Mouse (Mus musculus) splenic B cell, adult 2 months (primary cell): ENCODE data around the gene Tm9sf1.

Source experiments
- DNase-seq: peaks from one replicate; pipeline ENCODE4 v3.0.0-alpha.2; 2011; ENCODE audit warnings: low read depth, low spot score
- H3K27me3 ChIP-seq: 2 replicates; pipeline ENCODE4 v1.6.1; 2012; ENCODE audit warnings: mild to moderate bottlenecking, low read length, moderate library complexity, mixed read lengths; ENCODE audit not compliant: control insufficient read depth, poor library complexity, insufficient read depth, severe bottlenecking
- H3K36me3 ChIP-seq: 2 replicates; pipeline ENCODE4 v1.6.1; 2012; ENCODE audit warnings: mild to moderate bottlenecking, low read length, moderate library complexity, mixed read lengths; ENCODE audit not compliant: control insufficient read depth, poor library complexity, insufficient read depth, severe bottlenecking

The Tm9sf1 gene

DNA sequence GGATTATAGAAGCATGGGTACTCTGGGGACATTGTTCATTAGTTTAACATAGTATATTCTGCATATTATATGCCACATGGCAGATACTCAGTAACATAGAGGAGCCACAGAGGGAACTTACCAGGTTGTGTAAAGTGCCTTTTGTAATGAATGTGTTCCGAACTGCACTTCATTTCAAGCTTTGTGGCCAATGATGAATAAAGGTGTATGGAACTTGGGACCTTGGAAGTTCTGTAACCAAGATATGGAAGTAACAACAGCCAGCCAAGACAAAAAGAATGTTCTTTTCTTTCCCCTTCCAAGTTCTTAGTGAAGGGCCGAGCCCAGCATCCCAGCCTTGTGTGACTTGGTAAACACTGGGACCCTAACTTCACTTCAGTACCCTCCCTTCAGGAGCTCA, 6.3 kb upstream of the Tm9sf1 start, which contains the start of gene Tssk4:
Gene Tssk4 (plus strand): TSS at position 301 of the 400 bp plus-strand sequence.
- Histone ChIP-seq H3K27me3 (no peaks in the 10 kb centered on the region), H3K36me3 (no peaks in the 10 kb centered on the region)
- no peak for DNase-seq

DNA sequence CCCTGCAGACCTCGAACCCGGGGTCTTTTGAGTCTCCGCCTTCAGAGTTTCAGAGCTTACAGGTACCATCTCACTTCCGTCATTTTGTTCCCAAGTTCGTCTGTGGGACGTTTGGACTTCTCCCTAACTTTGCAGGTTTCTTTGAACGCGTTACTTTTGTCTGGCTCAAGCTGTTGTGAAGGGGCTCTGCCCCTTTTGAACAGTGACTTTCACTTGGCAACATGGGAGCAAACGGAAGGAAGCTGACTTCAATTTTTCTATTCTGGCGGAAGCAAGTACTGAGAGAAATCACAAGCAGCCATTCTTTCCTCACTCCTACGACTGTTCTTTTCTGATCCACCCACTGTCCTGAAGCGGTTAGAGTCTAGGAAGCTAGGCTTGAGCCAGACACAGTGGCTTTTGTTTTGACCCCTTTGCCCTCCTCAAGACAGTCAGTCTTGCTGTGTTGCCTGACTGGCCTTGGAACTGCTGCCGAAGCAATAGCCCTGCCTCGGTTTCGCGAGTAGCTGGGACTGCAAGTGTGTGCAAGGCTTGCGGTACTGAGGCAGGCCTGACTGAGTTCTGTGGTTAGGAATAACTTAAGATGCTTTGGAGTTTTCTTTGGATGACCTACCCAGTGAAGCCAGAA, 769 bp upstream of the Tm9sf1 start:
- H3K36me3 ChIP-seq, result peaks cover 4% of the 10 kb centered on the region; the same call in 1 of the 2 replicates
- DNase-seq, result peak; percentile 23
- H3K27me3 ChIP-seq, result no peaks in the 10 kb centered on the region

DNA sequence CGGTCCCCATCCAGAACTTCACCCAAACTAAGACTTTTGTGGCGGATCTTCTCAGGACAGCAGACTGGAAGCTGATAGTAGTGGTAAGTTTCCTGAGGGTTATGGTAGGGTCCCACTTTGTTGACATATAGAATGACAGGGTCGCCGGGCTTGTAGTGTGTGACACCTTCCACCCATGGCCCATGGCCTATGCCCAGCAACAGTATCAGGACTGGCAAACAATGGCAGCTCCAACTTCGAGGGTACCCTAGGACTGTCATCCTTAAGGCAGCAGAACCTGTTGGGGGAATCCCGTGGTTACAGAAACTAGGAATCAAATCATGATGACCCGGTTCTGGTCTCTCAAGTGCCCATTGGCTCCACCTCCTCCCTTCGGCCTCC, 937 bp downstream of the Tm9sf1 start:
- Histone ChIP-seq H3K36me3 (peaks cover 8% of the 10 kb centered on the region; the same call in 1 of the 2 replicates), H3K27me3 (no peaks in the 10 kb centered on the region)
- no peak for DNase-seq

DNA sequence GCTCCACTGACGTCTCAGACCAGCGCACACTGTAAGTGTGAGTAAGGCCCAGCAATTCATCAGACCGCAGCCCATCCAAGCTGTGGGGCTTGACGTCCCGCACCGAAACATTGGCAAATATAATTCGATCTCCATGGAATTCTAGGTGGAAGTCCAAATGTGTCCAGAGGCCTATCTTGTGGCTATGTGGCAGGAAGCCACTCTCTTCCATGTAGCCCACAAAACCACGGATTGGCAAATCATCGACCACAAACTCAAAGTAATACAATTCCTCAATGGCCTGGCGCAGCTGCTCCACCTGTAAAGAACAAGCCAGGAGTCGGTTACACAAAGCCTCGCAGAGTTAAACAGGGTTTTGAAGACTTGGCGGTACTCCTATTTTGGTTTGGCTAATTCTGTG, 2.3 kb downstream of the Tm9sf1 start:
- H3K27me3 ChIP-seq, result no peaks in the 10 kb centered on the region
- DNase-seq, result no peak

DNA sequence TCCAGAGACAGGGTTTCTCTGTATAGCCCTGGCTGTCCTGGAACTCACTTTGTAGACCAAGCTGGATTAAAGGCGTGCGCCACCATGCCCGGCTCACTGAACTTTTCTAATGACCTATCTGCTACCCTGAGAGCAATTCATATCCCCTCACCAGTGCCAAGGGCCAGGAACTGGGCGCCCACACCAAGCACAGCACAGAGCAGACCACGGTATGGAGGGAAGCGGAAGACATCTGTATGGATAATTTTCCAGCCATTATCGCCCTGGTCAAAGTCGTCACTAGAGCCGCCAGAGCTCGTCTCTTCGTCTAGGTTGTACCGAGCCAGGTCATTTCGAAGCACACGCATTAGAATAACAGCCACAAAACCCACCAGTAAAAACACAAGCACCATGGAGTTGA, 2.8 kb downstream of the Tm9sf1 start:
- DNase-seq, result no peak
- Histone ChIP-seq H3K36me3 (peaks cover 8% of the 10 kb centered on the region; the same call in 1 of the 2 replicates), H3K27me3 (no peaks in the 10 kb centered on the region)

More for the DNA sequence above, 2.3 kb downstream of the Tm9sf1 start:
- peaks cover 8% of the 10 kb centered on the region; the same call in 1 of the 2 replicates for H3K36me3 ChIP-seq

DNA sequence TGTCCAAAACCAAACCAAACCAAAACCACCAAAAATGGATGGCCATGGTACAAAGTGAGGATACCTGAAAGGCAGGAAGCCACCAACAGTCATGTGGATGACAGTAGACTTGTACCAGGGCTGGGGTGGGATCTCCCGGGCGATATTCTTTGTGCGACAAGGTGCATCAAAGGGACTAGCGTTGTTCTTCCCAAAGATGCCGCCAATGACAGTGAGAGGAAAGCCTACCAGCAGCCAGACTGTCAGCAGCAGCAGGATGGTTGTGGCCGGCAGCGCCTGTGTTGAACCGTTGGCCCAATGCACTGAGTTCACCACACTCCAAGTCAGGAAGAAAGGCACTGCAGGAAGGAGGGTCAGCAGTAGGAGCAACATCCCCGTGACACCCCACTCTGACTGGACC, 5.8 kb downstream of the Tm9sf1 start, which contains the start of gene Gm49378:
Gene Gm49378 (minus strand): TSS at position 101 of the 400 bp plus-strand sequence.
- H3K27me3 ChIP-seq, result no peaks in the 10 kb centered on the region
- peaks cover 8% of the 10 kb centered on the region; the same call in 1 of the 2 replicates for H3K36me3 ChIP-seq
- no peak for DNase-seq

DNA sequence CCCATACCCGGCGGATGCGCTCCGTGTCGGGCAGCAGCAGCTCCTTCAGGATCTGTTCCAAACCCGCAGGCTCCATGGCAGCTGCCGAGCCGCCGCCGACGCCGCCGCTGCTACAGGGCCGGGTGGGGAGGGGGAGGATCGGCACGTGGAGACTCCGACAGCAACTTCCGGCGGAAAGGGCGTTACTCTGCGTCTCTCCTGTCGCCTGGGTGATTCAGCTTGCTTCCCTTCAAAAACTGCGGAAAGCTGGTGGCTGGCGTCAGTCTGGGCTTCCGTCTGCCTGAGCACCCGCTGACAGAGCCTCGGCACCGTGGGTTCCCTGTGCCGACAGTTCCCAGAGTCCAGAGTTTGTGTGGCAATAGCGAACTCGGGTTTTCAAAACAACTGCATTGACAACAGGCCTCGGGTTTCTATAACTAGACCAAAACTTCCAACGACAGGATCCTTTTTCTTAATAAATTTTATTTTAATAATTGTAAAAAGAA, 8.0 kb downstream of the Tm9sf1 start, which contains the start of gene Ipo4:
Gene Ipo4 (minus strand): TSS at position 435 of the 485 bp plus-strand sequence.
- Histone ChIP-seq H3K27me3 (no peaks in the 10 kb centered on the region), H3K36me3 (peaks cover 4% of the 10 kb centered on the region; the same call in 1 of the 2 replicates)
- DNase-seq, result peak; percentile 86

DNA sequence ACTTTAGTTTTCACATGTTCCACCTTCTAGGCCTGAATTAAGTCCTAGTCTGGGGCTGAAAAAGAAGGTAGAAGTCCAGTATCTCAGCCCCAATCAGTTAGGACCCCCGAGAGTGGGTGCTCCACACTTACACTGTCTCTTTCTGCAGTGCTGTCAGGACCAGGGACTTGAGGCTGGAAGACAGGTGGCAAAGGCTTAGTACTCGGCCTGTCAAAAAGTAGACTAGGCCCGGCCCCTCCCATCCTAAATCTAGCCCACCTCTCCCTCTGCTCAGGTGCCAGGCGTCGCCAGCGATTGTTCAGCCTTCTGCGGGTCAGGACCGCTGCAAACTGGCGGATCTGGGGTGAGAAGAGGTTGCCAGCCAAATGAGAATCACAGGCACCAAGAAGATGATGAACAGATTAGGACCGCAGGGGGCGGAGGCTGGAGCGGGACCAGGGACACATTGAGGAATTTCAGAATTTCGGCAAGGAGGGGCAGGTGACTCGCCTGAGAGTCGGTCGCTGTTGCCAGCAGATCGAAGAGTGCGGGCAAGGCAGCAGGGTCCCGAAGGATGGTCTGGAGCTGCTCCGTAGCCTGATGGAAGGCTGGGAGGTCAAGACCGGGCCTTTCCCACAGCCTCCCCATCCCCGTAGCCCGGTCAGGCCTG, 8.6 kb downstream of the Tm9sf1 start:
- no peak for DNase-seq
- H3K36me3 ChIP-seq, result peaks cover 4% of the 10 kb centered on the region; the same call in 1 of the 2 replicates

DNA sequence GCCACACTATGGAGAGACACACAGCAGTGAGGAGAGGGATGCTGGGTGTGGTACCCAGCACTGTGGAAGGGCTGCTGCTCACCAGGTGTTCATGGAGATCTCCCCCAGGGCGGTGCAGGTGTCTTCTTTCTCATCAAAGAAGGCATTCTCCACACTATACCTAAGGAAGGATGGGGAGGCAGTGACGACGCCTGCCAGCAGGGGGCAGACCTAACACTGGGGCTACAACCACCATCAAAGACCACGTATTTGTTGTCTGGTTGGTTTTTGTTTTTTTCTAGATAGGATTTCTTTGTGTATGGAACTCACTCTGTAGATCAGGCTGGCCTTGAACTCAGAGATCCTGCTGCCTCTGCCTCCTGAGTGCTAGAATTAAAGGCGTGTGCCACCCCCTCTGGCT, 14.3 kb downstream of the Tm9sf1 start:
- peak; percentile 82 for DNase-seq
- Histone ChIP-seq H3K36me3 (peaks cover 7% of the 10 kb centered on the region), H3K27me3 (no peaks in the 10 kb centered on the region)

More for the DNA sequence above, 8.6 kb downstream of the Tm9sf1 start:
- H3K27me3 ChIP-seq, result no peaks in the 10 kb centered on the region

DNA sequence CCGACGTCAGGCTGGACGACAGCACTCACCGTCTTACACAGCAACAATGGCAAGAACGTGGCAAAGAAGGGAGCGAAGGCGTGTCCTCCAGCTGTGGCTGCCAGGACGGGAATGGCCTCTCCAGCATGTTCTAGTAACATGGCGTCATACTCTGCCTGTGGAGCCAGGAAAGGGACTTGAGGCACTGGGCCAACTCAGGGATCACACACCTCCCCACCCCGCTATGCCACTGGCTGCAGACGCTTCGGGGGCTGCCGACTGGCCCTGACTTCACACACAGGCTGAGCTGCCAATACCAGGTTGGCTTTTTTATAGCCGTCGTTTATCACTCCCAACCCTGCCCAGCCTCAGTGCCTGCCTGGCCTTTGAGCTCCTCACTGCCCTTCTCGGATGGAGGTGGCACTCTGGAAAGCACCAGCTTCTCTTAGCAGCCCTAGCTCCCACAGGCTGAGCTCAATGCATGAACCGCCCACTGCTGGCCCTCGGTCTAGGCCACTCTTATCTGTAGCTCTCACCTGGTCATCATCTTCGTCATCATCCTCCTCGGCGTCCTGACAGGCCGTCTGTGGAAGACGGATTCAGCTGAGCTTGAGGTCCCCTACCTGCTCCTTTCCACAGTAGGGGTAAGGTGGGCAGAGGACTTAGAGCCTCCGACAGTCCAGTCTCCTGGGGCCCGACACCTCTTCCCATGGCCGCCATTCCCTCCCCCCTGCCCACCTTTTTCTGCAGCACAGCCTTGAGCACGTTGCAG, 15.4 kb downstream of the Tm9sf1 start:
- DNase-seq, result no peak
- no peaks in the 10 kb centered on the region for H3K27me3 ChIP-seq
- H3K36me3 ChIP-seq, result peaks cover 7% of the 10 kb centered on the region

DNA sequence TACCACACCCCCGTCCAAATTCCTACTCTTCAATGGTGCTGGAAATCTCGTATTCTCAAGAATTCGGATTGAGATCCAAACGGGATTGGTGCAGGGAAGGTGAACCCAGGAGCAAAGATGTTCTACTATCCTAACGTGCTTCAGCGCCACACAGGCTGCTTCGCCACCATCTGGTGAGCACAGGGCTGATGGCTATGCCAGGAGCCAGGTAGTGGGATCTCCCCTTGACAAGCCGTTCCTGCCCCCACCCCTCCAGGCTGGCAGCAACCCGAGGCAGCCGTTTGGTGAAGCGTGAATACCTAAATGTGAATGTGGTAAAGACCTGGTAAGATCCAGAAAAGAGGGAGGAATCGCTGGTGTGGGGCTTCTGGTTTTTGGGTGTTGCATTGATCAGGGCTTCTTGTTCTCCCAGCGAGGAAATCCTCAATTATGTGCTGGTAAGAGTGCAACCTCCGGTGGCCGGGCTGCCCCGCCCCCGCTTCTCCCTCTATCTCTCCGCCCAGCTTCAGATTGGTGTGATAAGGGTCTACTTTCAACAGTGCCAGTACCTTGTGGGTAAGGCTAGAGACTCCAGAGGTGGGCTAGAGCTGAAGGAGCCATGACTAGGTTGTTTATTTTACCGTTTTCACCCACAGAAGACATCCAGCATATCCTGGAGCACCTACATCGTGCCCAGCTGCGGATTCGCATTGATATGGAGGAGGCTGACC, 25.0 kb downstream of the Tm9sf1 start:
- Histone ChIP-seq H3K27me3 (no peaks in the 10 kb centered on the region), H3K36me3 (no peaks in the 10 kb centered on the region)
- no peak for DNase-seq

DNA sequence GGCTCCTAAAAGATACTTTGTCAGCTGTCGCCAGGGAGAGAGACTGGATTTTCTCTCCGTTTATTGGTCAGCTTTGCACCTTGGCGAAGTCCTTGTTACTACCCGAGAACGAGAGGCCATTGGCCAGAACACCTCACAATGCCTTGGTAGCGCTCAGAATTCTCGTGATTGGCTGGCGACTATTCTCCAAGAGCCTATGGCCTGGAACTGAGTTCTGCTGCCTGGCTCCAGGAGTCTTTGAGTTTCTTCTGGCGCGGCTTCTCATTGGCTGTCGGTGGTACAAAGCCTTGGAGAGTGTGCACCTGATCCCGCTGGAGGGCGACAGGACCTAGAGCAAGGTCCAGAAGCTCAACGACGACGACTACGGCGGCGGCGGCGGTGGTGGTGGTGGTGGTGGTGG, 25.8 kb downstream of the Tm9sf1 start, which contains the start of gene Rec8:
Gene Rec8 (plus strand): TSS at position 216 of the 400 bp plus-strand sequence.
- Histone ChIP-seq H3K36me3 (no peaks in the 10 kb centered on the region), H3K27me3 (no peaks in the 10 kb centered on the region)
- DNase-seq, result peak; percentile 53

DNA sequence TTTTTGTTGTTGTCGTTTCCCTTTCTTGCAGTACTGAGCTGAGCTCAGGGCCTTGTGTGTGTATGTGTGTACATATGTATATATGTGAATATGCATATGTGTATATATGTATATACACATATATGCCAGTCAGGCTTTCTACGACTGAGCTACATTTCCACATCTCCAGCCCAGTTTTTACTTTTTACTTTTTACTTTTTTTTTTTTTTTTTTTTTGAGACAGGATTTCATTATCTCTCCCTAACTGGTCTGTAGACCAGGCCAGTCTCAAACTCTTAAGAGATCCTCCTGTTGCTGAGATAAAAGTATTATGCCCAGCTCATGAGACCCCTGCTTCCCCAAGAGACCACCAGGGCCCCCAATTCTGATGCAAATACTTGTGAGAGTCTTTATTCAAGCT, 26.8 kb downstream of the Tm9sf1 start:
- H3K36me3 ChIP-seq, result no peaks in the 10 kb centered on the region
- no peak for DNase-seq
- no peaks in the 10 kb centered on the region for H3K27me3 ChIP-seq

DNA sequence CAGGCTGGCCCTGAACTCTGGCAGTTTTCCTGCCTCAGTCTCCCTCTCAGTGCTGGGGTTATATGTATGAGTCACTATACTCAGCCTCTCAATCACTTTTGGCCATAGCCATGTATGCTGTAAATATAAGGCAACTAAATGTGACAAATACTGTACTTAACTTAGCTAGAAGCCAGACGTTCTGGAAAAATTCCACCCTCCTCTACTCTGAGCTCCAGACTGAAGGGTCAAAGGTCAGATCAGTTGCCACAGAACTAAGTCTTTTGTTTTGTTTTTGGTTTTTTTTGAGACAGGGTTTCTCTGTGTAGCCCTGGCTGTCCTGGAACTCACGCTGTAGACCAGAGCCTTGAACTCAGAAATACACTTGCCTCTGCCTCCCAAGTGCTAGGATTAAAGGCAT, 27.7 kb downstream of the Tm9sf1 start:
- no peak for DNase-seq

More for the DNA sequence above, 27.7 kb downstream of the Tm9sf1 start:
- no peaks in the 10 kb centered on the region for H3K36me3 ChIP-seq
- no peaks in the 10 kb centered on the region for H3K27me3 ChIP-seq
